Mouse (Mus musculus) neutrophil, adult 5-6 weeks (primary cell): Measurements from ENCODE around the gene Pam. TPM values are rescaled to one million over a fixed set of nuclear protein-coding genes. Genes with fewer than 3 reads are reported as not detected.

Source experiments
- ATAC-seq: fragments of 151-379, 151-347 bp; 2 replicates; pipeline ENCODE4 v1.8.0; 2017; ENCODE audit warnings: mild to moderate bottlenecking, moderate TSS enrichment; ENCODE audit not compliant: insufficient number of reproducible peaks, poor library complexity, low FRiP score, severe bottlenecking; ENCODE audit errors: extremely low read depth
- total RNA-seq: library from RNA; stranded (forward); fragments of 200-1000 nt; gene quantifications from 2 replicates; pipeline ENCODE4 v1.2.3, GENCODE M21; 2017

Pam gene
- total RNA-seq, 1 experiment from 2014 or later = 7.8 TPM

DNA sequence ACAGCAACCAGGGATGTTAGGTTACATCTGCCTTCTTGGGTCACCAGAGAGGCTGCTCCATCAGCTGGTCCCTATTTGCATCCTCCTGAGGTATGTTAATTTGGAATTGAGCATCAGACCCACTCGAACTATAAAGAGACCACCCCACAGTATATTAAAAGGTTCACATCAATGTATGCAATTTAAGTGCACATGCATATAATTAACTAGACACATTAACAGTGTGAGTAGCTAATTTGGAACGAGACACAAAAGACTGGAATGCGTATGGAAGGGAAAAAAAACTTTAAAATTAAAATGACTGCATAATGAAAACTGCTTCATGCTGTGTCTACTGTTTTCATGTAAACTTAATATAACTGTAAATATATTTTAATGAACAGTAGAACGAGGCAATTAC is 164.2 kb downstream of the Pam start:
- ATAC-seq = no peak

DNA sequence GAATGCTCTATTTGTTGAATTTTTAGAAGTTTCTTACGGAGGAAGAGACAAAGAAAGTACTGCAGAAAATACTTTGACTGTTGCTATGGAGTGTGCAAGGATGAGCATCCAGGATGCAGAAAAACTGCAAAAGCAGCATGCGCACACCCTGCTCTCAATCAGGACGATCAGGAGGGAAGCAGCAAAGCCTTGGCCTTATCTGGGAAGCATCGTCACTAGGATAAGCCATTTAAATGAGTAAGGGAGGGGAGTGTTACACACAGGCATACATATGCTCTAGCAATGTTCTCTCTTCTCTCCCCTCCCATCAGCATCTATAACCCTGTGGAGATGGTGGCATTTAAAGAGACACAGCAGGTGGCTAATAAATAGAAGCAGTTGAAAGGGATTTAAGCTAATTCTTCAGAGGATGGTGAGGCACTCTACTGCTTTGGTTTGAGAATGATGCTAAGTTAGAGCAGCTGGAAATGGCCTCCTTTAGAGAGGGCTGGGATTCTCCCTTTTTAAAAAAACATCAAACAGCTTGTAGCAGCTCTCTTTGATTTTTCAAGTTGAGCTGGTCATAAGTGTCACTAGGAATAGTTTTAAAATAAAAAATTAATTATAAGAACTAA is 165.9 kb downstream of the Pam start:
- no peak for ATAC-seq

DNA sequence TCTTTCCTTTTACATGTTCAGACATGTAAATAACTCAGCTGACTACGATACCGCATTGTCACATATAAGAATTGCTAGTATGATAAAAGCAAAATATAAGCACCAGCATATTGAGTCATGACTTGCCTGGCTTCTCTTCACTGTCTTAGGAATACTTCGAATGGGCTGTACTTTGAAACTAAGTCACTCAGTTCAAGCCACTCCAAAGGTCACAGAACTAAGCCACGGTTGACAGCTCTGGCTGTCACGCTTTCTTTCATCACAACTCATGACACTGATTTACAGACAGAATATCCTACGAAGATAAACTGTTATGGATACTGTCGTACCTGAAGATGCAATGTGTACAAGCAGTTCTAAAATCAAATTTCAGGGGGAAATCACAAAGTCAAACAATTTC is 168.7 kb downstream of the Pam start:
- no peak for ATAC-seq

GRCm38 (mm10) chr1:97926017-97926540 is 169.4 kb downstream of the Pam start:
- no peak for ATAC-seq

GRCm38 (mm10) chr1:97922395-97922794 is 173.1 kb downstream of the Pam start:
- no peak for ATAC-seq

GRCm38 (mm10) chr1:97921886-97922285 is 173.6 kb downstream of the Pam start:
- ATAC-seq = no peak

GRCm38 (mm10) chr1:97918495-97918894 is 177.0 kb downstream of the Pam start:
- ATAC-seq = no peak

GRCm38 (mm10) chr1:97916971-97917234 is 178.5 kb downstream of the Pam start:
- no peak for ATAC-seq

GRCm38 (mm10) chr1:97916218-97916970 is 179.1 kb downstream of the Pam start:
- no peak for ATAC-seq

- no peak for ATAC-seq
Observed at GRCm38 (mm10) chr1:97915726-97916125, 179.7 kb downstream of the Pam start.

GRCm38 (mm10) chr1:97910874-97911273 is 184.6 kb downstream of the Pam start:
- ATAC-seq = no peak

- no peak for ATAC-seq
Observed at GRCm38 (mm10) chr1:97909561-97909960, 185.9 kb downstream of the Pam start.

- ATAC-seq = no peak
Observed at GRCm38 (mm10) chr1:97908736-97909135, 186.7 kb downstream of the Pam start.

DNA sequence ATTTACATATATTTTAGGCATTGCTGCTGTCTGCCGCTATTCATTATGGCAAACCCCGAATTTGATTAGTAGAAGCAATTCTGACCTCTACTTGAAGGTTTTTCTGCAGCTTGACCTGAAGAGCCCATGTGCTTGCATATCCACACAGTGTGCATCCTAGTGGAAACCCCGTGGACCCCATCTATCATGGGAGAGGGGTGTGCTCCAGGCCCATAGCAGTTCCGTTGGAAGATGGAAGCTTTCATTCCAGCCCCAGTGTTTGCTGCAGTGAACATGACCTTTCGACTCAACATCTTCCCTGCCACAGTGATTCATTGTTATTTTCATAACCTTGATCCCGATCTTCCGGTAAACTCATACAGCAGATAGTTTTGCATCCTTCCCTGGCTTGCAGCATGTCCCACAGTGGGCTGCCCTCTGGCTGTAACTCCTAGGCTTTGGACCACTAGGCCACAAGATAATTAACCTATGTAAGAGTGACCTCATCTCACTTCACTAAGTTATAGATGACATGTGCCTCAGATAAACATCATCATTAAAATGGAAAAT is 191.5 kb downstream of the Pam start:
- ATAC-seq = no peak

GRCm38 (mm10) chr1:97902830-97903229 is 192.6 kb downstream of the Pam start:
- ATAC-seq = no peak

DNA sequence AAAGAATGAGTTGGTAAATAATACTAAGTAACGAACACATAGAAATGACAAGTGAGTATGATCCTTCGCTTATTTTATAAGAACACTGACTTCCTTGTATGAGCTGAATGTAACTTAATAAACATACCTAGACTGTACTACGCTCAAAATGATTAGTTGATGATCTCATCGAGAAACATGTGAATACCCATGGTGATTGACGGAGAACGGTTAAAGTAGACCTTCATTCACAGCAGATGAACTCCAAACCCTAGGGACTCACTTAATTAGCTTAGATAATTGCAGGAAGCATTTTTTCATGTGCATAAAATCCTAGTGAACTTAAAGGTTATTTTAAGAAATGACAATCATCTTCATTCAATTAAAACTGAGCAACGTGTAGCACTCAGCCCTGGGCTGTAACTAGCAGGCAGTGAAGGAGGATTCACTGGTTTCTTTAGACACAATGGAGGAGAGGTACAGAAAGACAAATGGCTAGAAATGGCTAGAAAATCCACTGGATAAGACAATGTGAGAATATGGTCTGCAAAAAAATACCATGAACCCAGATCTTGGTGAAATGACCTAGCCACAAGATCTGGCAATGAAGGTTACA is 194.8 kb downstream of the Pam start:
- no peak for ATAC-seq

GRCm38 (mm10) chr1:97887511-97887910 is 207.9 kb downstream of the Pam start:
- no peak for ATAC-seq

DNA sequence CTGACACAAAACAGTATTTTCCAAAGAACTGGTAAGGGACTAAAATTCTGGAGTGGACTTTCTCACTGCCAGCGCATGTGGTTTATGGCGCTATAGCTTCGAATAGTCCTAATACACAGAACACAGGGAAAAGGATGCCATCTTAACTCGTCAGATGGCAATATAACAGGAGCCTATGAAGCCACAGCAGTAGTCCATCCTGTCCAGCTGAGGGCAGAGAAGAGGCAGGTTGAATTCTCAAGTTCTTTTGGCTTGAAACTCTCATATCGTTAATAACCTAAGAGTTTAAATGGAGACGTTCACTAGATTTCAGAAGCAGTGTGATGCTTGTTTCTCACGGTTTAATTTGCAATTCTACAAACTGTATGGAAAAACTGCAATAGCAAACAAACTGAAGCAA is 211.9 kb downstream of the Pam start:
- no peak for ATAC-seq

GRCm38 (mm10) chr1:97877037-97877436 is 218.4 kb downstream of the Pam start:
- no peak for ATAC-seq

DNA sequence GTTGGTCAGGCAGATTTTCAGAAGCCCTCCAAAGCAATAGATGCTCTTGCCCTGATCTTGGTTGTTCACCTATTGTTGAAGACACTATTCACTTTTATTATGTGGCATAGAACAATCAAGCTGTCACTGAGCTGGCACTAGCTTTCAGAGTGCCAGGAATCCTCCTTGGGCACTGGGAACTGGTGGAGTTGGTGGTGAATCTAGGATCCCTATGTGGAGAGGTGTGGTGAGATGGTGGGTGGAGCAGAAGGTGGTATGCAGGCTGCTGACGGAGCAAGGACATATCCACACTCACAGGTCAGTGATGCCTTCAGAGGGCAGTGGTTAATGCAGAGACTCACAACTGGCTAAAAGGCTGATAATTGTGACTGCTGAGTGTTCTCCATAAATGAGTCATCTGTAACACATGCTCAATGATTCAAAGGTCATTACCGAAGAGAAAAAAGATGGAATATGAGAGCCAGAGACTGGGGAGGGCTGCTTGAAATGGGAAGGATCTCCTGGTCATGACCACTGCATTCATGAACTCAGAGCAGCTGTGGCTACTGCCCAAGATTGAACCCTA is 221.9 kb downstream of the Pam start:
- no peak for ATAC-seq
